Mouse (Mus musculus) Muller cell, postnatal 12 days (primary cell): Measurements from ENCODE around the gene Banf2.

Experiments
- DNase-seq: peaks from one replicate; pipeline ENCODE4 v3.0.0-alpha.2; 2015; ENCODE audit errors: inconsistent ontology term

The Banf2 gene

GRCm38 (mm10) chr2:144101463-144101961 is 68.7 kb downstream of the Banf2 start:
- peak; percentile 98 for DNase-seq

- no peak for DNase-seq
These were observed 74.5 kb downstream of the Banf2 start for GRCm38 (mm10) chr2:144107374-144107773.

GRCm38 (mm10) chr2:144107810-144108209 is 75.0 kb downstream of the Banf2 start:
- no peak for DNase-seq

GRCm38 (mm10) chr2:144108376-144108775 is 75.5 kb downstream of the Banf2 start:
- peak; percentile 62 for DNase-seq

- no peak for DNase-seq
These were observed 79.1 kb downstream of the Banf2 start for GRCm38 (mm10) chr2:144111966-144112365.

GRCm38 (mm10) chr2:144112666-144113065 is 79.8 kb downstream of the Banf2 start:
- DNase-seq: no peak

- DNase-seq: no peak
These were observed 85.2 kb downstream of the Banf2 start for GRCm38 (mm10) chr2:144118061-144118460.

- DNase-seq: peak; percentile 35
These were observed 87.4 kb downstream of the Banf2 start for GRCm38 (mm10) chr2:144120186-144120823.

GRCm38 (mm10) chr2:144122068-144122467 is 89.2 kb downstream of the Banf2 start:
- no peak for DNase-seq
